Mouse (Mus musculus): Measurements from ENCODE around the gene Fubp1.

The Fubp1 gene

DNA sequence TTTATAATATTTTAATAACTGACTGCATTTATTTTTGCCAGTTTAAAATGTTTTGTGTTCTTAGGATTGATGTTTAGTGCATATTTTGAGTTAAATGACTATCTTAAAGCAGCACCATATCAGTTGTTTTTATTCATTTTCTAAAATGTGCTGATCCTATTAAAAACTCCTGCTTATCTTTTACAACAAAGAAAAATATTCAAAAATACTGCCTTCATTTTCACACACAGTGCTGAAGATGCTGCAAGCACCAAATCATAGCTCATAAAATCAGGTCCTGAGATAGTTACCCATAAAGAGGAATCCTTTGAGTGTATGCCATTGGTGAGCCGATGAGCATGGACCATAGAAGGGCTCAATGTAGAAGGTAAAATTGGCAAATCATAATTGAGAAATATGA, 25.0 kb downstream of the Fubp1 start:
- DNase-seq (ENCODE audit: low read depth) = no peak

DNA sequence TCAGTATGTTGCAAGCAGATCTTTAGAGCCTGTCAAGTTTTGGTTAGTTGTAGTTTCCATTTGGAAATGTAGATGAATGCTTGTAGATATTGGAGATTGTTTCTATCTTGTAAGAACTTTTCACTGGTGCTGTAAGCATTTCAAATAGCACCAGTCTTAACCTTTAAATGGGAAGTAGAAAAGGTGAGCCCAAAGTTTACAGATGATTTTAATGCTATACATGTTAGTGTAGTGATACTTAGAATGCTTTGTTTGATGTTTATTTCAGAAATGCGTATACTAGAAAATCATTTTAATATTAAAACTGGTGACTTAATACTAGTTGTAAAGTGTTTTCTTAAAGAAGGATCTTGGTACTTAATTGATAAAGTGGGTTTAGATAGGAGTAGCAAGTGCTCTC, 25.6 kb downstream of the Fubp1 start:
- no peak for DNase-seq (ENCODE audit: low read depth)

- peak; percentile 53 for DNase-seq (ENCODE audit: low read depth)
These were observed 28.6 kb downstream of the Fubp1 start for GRCm38 (mm10) chr3:152238836-152239235.

DNA sequence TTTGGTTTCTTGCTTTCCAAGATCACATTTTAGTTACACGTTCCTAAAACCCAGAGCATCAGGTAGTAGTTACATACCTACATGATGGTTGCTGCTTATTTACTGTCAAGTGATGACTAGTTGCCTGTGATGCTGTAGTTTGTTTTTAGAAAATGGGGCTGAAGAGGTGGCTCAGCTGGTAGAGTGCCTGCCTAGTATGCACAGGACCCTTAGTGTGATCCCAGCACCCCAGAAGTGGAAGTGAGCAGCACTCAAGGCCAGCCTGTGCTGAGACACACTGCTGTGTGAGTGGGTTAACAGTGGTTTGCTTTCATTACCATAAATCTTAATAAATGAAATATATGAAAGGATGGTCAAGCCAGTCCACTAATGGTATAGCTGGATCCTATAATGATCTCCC, 29.4 kb downstream of the Fubp1 start:
- DNase-seq (ENCODE audit: low read depth) = no peak

- no peak for DNase-seq (ENCODE audit: low read depth)
These were observed 30.9 kb downstream of the Fubp1 start for GRCm38 (mm10) chr3:152241098-152241497.

DNA sequence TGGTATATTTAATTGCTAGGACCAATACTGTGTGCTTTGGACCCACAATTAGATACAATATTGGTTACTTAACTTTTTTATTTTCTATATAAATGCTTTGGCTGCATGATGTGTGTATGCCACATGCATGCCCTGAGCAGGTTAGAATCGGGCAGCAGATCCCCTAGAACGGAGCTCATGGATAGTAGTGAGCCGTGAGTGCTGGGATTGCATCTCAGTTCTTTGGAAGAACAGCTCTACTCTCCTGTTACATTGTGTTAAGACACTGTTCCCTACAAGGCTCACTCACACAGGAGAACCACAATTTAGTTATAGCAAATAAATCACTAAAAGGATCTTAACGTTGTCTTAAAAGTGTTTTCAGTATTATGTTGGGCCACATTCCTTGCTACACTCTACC, 33.1 kb downstream of the Fubp1 start:
- DNase-seq (ENCODE audit: low read depth) = no peak

GRCm38 (mm10) chr3:152245273-152245910, 35.2 kb downstream of the Fubp1 start:
- no peak for DNase-seq (ENCODE audit: low read depth)

GRCm38 (mm10) chr3:152247708-152248107, 37.5 kb downstream of the Fubp1 start:
- DNase-seq (ENCODE audit: low read depth) = no peak

- DNase-seq (ENCODE audit: low read depth) = no peak
These were observed 40.3 kb downstream of the Fubp1 start for GRCm38 (mm10) chr3:152250487-152250886.

- no peak for DNase-seq (ENCODE audit: low read depth)
These were observed 47.3 kb downstream of the Fubp1 start for GRCm38 (mm10) chr3:152257528-152257927.

DNA sequence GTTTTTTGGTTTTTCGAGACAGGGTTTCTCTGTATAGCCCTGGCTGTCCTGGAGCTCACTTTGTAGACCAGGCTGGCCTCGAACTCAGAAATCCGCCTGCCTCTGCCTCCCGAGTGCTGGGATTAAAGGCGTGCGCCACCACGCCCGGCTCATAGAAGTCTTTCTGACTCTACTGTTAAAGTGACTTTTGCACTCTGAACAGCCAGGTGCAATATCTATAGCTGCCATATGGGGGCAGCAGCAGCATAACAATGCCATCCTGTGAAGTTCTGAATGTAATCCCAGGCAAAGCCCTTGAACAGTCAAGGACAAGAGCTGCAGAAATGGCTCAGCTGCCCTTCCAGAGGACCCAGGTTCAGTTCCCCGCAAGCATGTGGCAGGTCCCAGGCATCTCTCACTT, 49.2 kb downstream of the Fubp1 start:
- peak; percentile 70 for DNase-seq (ENCODE audit: low read depth)

- DNase-seq (ENCODE audit: low read depth) = no peak
These were observed 50.1 kb downstream of the Fubp1 start for GRCm38 (mm10) chr3:152260362-152260761.

- DNase-seq (ENCODE audit: low read depth) = no peak
These were observed 51.2 kb downstream of the Fubp1 start for GRCm38 (mm10) chr3:152261436-152261835.

DNA sequence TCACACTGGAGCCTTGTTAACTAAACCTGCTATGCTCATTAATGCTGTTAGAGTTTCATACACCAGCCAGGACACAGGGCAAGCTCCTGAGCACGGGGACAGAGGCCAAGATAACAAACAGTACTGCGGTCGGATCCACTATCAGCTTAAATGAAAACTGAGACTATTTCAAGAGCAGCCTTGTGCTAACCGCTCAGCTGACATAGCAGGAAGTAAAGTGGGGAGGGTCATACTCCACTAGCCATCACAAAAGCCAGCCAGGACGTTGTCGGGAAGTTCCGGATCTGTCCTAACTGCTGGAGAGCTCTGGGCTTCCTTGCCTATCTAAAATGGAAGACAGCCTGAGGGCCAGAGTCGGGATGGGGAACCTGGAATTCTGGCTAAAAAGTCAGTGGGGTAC, 51.7 kb downstream of the Fubp1 start:
- DNase-seq (ENCODE audit: low read depth) = no peak

GRCm38 (mm10) chr3:152264374-152264773, 54.2 kb downstream of the Fubp1 start:
- no peak for DNase-seq (ENCODE audit: low read depth)

- no peak for DNase-seq (ENCODE audit: low read depth)
These were observed 54.6 kb downstream of the Fubp1 start for GRCm38 (mm10) chr3:152264830-152265229.

DNA sequence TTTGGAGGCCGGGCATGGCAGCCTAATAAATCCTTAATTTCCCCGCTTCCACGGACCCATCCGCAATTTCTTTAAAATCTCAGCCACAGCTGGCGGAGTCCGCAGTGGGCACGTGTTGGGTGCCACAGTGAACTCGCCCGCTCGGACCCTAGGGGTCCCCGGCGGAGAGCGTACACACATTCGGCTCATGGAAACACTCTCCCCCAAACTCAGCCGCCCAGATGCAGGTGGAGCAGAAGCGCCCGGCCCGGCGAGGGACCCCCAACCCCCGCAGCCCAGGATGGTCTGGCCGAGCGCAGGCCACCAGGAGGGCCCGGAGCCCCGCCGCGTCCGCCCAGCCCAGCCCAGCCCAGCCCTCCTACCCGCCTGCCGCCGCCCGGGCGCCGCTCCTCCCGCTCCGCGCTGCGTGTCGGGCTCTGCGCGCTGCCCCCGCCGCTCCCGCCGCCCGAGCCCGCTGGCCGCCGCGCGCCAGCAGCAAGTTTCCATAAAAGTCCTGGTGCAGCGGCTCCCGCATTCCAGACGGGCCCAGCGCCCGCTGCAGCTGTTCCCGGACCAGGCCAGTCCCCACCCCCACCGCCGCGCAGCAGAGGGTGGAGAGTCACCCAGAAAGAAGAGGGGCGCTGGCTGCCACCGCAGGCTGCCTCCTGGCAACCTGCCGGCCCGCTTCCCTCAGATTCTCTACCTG, 55.3 kb downstream of the Fubp1 start:
- DNase-seq (ENCODE audit: low read depth) = no peak

- no peak for DNase-seq (ENCODE audit: low read depth)
These were observed 55.8 kb downstream of the Fubp1 start, which contains the start of gene Nexn for GRCm38 (mm10) chr3:152266036-152266421. Gene Nexn, minus strand, starts transcription at chr3:152266350.

DNA sequence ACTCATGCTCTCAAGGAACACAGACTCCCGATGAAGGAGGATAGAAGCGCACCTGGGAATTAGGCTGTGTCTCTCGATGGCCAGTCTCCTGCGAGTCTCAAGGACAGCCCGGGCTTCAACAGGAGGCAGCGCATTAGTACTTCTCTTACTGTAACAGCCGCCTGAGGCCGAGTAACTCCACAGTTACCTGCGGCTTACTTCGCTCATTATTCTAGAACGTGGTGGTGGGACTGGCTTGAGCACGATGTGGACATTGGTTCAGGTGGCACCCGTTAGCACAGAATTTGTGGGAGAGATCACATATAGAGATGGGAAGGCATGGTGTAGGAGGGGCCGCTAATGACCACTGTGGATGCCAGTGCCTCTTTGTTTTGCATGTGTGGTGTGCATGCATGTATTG, 57.9 kb downstream of the Fubp1 start:
- no peak for DNase-seq (ENCODE audit: low read depth)

DNA sequence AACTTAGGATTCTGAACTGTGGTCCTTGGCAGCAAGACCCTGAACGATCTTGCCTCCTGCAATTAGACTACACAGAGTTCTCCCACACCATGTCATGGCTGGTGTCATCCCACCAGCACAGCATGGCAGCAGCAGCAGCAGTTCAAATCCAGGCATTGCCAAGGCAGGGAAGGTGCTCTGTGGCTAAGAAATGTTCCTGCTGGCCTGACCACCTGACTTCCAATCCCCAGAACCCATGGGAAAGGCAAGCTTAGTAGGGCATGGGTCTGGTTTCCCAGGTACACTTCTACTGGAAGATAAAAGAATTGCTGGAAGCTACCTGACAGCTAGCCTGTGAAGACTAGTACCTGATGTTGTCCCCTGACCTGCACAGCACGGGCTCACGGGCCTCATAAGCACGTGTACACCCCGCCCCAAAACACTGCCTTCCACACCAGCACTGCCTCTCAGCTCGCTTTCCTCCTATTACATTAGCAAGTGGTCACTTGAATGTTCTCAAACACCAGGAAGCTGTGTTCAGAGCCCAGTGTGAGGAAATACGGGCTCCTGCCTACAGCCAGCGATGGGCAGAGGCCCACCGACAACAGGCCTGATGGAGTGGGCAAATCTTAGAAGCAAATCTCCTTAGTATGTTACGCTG, 61.0 kb downstream of the Fubp1 start:
- no peak for DNase-seq (ENCODE audit: low read depth)

- no peak for DNase-seq (ENCODE audit: low read depth)
These were observed 61.7 kb downstream of the Fubp1 start for GRCm38 (mm10) chr3:152271876-152272275.

DNA sequence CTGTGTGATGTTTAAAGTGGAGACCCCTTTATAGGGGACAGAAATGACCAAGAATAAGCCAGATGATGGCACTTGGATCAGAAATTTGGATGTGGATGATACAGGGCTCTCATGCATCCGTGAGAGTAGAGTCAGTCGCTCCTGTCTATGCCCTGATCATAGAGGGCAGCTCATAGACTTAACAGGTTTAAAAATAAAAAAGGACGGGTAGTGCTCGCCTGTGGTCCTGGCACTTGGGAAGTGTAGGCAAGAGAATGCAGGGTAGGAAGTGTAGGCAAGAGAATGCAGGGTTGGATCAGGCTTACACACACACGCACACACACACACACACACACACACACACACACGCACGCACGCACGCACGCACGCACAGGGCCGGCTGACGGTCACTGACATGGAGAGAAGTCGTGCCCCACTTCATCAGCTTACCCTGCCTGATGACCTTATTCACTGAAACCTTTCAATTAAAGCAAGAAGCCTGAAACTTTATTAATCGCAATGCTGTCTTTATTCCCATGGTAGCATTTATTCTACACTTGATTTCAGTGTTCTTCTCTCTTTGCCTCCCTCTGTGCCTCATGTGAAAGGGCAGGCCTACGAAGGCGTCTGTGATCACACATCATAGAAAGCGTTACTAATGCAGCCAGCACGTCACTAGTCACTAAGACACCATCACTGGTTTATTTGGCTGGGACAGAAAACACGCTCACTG, 62.9 kb downstream of the Fubp1 start:
- DNase-seq (ENCODE audit: low read depth) = no peak

- DNase-seq (ENCODE audit: low read depth) = no peak
These were observed 64.8 kb downstream of the Fubp1 start for GRCm38 (mm10) chr3:152275008-152275407.

Measured in c-Kit-positive CD71-positive TER-119-negative erythroid progenitor cells, embryonic 14.5 days (primary cell).